Mouse (Mus musculus): ENCODE measurements around the gene Smarcd1.

Smarcd1 gene

DNA sequence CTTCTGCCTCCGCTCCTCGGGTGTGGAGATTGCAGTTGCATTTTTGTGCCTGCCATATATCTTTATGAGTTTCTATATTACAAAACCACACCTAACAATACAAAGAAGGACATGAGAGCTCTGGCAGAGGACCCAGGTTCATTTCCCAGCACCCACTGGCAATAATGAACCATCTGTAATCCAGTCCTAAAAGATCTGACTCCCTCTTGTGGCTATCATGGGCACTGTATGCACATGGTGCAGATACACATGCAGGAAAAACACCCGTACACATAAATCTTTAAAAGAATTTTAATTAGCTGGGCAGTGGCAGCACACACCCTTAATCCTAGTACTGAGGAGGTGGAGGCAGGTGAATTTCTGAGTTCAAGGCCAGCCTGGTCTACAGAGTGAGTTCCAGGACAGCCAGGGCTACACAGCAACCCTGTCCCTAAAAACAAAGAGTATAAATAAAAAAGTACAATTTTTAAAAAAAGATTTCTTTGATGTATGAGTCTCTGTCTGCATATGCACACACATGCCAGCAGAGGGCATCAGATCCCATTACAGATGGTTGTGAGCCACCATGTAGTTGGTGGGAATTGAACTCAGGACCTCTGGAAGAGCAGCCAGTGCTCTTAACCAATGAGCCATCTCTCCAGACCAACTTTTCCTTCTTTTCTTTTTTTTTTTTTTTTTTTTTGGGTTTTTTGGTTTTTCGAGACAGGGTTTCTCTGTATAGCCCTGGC is 27.3 kb downstream of the Smarcd1 start:
- no peak for DNase-seq (ENCODE audit: extremely low read depth, low read depth, low spot score)

- DNase-seq (ENCODE audit: extremely low read depth, low read depth, low spot score): no peak
These were observed 29.2 kb downstream of the Smarcd1 start for GRCm38 (mm10) chr15:99731167-99731566.

DNA sequence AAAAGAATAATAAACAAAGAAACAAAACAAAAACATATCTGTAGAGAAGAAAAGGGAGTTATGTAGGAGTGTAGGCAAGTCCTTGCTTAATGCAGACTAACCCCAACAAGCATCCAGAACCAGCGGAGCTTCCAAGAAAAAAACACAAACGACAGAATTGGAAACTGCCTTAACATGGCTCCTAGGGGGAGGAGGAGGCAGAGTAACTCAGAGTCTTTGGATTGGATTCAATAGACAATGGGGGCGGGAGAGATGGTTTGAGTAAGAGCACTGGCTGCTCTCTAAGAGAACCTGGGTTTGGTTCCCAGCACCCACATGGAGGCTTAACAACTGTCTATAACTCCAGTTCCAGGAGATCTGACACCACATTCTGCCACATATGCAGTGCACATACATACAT is 29.7 kb downstream of the Smarcd1 start:
- DNase-seq (ENCODE audit: extremely low read depth, low read depth, low spot score): peak; percentile 33

- DNase-seq (ENCODE audit: extremely low read depth, low read depth, low spot score): peak; percentile 80
These were observed 31.3 kb downstream of the Smarcd1 start for GRCm38 (mm10) chr15:99733186-99733585.

DNA sequence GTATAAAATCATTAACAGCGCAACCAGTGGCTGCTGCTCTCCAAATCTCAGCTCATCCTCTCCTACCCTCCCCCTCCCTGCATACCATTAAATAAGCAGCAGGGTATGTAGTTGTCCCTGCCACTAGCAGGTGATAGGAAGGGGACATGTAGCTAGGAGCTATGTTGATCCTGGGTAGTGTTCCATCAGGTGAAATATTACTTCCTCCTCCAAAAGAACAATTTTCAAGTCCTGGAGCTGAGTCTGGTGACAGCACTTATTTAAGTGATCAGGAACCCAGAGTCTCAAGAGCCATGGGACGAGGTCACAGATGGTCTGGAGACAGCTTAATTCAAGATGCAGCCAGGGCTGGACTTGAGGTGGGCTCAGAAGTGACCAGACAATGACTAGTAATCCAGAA is 33.7 kb downstream of the Smarcd1 start:
- DNase-seq (ENCODE audit: extremely low read depth, low read depth, low spot score): no peak

DNA sequence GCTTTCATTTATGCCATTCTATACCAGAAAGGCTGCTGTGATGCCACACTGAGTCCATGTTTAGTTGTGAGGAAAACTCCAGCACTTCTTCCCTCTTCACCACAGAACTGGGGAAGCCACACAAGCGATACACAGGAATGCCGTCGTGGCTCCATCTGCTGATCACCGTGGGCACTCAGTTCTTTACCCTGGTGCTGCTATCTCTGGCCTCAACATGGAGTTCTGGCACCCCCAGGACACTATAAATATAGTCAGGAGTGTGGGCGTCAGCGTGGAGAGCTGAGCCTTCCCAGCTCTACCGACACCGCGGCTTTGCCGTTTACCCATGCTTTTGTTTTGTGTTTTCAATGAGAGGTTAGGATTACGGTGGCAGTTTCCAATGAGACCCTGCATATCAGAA is 34.7 kb downstream of the Smarcd1 start:
- no peak for DNase-seq (ENCODE audit: extremely low read depth, low read depth, low spot score)

- no peak for DNase-seq (ENCODE audit: extremely low read depth, low read depth, low spot score)
These were observed 38.3 kb downstream of the Smarcd1 start for GRCm38 (mm10) chr15:99740229-99740628.

- no peak for DNase-seq (ENCODE audit: extremely low read depth, low read depth, low spot score)
These were observed 52.3 kb downstream of the Smarcd1 start for GRCm38 (mm10) chr15:99754204-99754603.
